8 mouse cellular contexts compared by ENCODE assay signal in genomic region chr17:31074053-31074590, GRCm38 (mm10). TPM values are rescaled to one million over a fixed set of nuclear protein-coding genes. Genes with fewer than 3 reads are reported as not detected.
DNase-seq lines count a peak whose midpoint lies in the region; ATAC-seq lines count a peak whose summit lies in the region.

No protein-coding gene starts in this region.

- no peak overlapping the region for H3K4me3 ChIP-seq in intestine, embryonic 15.5 days (replicated peaks)

- H3K4me1 ChIP-seq in intestine, embryonic 15.5 days (replicated peaks), result peaks cover 23% of the 10 kb centered on the region

- no peaks in the 10 kb centered on the region for H3K27me3 ChIP-seq in intestine, embryonic 15.5 days (replicated peaks)
- no peaks in the 10 kb centered on the region for H3K27me3 ChIP-seq in splenic B cell, adult 2 months (ENCODE audit: control insufficient read depth, insufficient read depth, low read length, poor library complexity, severe bottlenecking)

- H3K9me3 ChIP-seq in intestine, embryonic 15.5 days, result no peaks in the 10 kb centered on the region

- 0 out of 2 replicates have a peak overlapping the region, but pooled peaks have one; percentile 23 for H3K27ac ChIP-seq in intestine, embryonic 15.5 days

- H3K9ac ChIP-seq in intestine, embryonic 15.5 days, result no peak overlapping the region

- WGBS in intestine, embryonic 15.5 days, result 32% methylated on average over 7 of the region's 7 CpGs

- H3K4me2 ChIP-seq in intestine, embryonic 15.5 days (replicated peaks), result peak overlapping the region; percentile 63

- no peak for ATAC-seq in intestine, embryonic 15.5 days

- peak; percentile 15 to 29 for DNase-seq in adrenal gland, postnatal 36 days
- no peak for DNase-seq in adrenal gland, postnatal 25 days
- peak; percentile 57 for DNase-seq in urinary bladder, postnatal 14 days (ENCODE audit: low spot score)
- no peak for DNase-seq in urinary bladder, postnatal 25 days (ENCODE audit: low spot score)
- DNase-seq in splenic B cell, adult 2 months (ENCODE audit: low read depth, low spot score), result peak; percentile 62
- DNase-seq in right cerebral cortex, postnatal 25 days, result no peak
- no peak for DNase-seq in kidney, adult 8-10 months

- H3K36me3 ChIP-seq in intestine, embryonic 15.5 days, result no peaks in the 10 kb centered on the region
- H3K36me3 ChIP-seq in splenic B cell, adult 2 months (ENCODE audit: control insufficient read depth, insufficient read depth, low read length, poor library complexity, severe bottlenecking), result no peaks in the 10 kb centered on the region

RNA-seq across cellular contexts. Expression of gene Abcg1, which starts 16.6 kb away (rescaled TPM):
- 10 to 100 TPM; 10.0 to 12.7 TPM for total RNA-seq in adrenal gland, postnatal 36 days (2021)
- 5.6 and 15.8 TPM in 2 replicates for total RNA-seq in adrenal gland, postnatal 25 days (2021)
- polyA plus RNA-seq in intestine, embryonic 15.5 days (2015; fragmentation: Nextera tagmentation; extraction: Ambion mirVana), result 5.8 and 6.2 TPM in 2 replicates

RNA-seq across cellular contexts. Expression of gene Tff3, which starts 55.3 kb away (rescaled TPM):
- not detected for total RNA-seq in adrenal gland, postnatal 36 days (2021)
- not detected in 2 replicates for total RNA-seq in adrenal gland, postnatal 25 days (2021)
- polyA plus RNA-seq in intestine, embryonic 15.5 days (2015; fragmentation: Nextera tagmentation; extraction: Ambion mirVana), result 710 and 905 TPM in 2 replicates

Comparison
In these comparisons a context has a peak if more than half of its experiments do, and no peak if none do; other contexts are left out.
1. DNase-seq: peak in adrenal gland, postnatal 36 days (2 of 2), urinary bladder, postnatal 14 days (single experiment) and splenic B cell, adult 2 months (single experiment); none in adrenal gland, postnatal 25 days (single experiment), urinary bladder, postnatal 25 days (single experiment), right cerebral cortex, postnatal 25 days (single experiment) and kidney, adult 8-10 months (0 of 2).